Mouse (Mus musculus) ES-E14 (cell line): ENCODE results near the gene Racgap1.

Source experiments
- CHD2 ChIP-seq: IDR thresholded peaks from 2 replicates; pipeline ENCODE4 v1.6.1; 2014; ENCODE audit warnings: mild to moderate bottlenecking, low read depth, low read length, inconsistent platforms
- MAFK ChIP-seq: IDR thresholded peaks from 2 replicates; pipeline ENCODE4 v1.6.1; 2014; ENCODE audit warnings: mild to moderate bottlenecking, low read depth, low read length, inconsistent platforms; ENCODE audit not compliant: insufficient read depth
- ZC3H11A ChIP-seq: IDR thresholded peaks from 2 replicates; pipeline ENCODE4 v1.6.1; 2012; ENCODE audit warnings: low read depth, mild to moderate bottlenecking, inconsistent platforms, low read length, borderline replicate concordance
- ZNF384 ChIP-seq: IDR thresholded peaks from 2 replicates; pipeline ENCODE4 v1.6.1; 2012; ENCODE audit warnings: low read depth, low read length, inconsistent platforms

DNA sequence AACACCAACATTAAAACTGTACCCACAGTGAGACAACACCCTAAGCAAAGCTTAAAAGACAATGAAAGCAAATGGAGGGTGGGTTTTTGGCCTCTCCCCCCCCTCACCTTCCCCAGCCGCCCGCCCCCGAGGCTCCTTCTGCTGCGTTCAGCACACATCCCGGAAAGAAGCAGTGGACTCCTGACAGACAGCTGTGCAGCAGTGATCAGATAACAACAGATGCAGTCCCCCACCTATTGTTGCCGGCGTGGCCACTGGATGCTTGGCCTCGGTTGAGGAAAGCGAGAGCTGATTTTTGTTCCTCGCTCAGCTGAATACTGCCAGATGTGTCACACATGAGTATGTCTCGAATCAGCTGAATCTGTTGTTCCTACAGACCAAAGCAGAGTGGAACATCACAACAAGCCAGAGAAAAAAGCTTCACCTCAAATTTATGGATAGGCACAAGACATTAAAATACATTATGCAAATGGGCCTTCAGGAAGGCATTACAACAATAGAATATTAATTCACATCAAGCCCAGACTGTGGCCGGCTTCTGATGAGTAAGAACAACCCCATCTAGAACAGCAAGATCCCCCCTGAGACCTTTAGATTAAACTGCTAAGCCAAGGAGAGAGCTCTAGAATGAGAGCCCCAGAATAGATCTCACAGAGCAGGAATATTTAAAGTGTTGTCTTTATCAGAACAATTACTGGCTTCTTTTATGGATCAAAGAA lies 13.9 kb downstream of the Racgap1 start:
- TF ChIP-seq ZC3H11A = no peak
- no peak for TF ChIP-seq ZNF384
- TF ChIP-seq MAFK = no peak
- no peak for TF ChIP-seq CHD2
